20 mouse cellular contexts compared by ENCODE assay signal in the genomic region with DNA sequence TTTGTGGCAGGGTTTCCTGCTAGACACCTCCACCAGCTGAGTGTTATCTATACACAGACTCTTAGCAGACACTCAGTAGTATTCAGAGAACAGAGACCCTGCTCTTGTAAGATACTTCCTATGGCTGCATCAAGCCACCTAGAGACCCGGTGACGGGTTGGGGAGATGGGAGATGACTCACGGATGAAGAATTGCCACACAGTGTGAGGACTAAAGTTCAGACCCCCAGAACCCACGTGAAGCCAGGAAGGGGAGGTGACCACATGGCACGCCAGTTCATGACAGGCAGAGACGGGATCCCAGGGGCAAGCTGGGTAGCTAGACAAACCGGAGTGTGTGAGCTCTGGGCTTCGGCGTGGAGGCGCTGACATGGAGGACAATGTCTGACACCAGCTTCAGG. TPM values are rescaled to one million over a fixed set of nuclear protein-coding genes. Genes with fewer than 3 reads are reported as not detected.
DNase-seq lines count a peak whose midpoint lies in the region; ATAC-seq and TF ChIP-seq lines count a peak whose summit lies in the region.
"Had no signal": no experiment of that assay in that cellular context is flagged by ENCODE, and none has a peak within 500 bp of the region (broad histone marks: within the 10 kb centered on the region; RNA-seq: fewer than 3 reads in every experiment).

No protein-coding gene starts in this region.

- WGBS in heart, embryonic 13.5 days: 42% methylated on average over 10 of the region's 10 CpGs
- WGBS in bone marrow, adult 2 months: 53% methylated on average over 10 of the region's 10 CpGs
- 47% methylated on average over 10 of the region's 10 CpGs for WGBS in liver, embryonic 16.5 days (ENCODE audit: insufficient replicate concordance)

- TF ChIP-seq POLR2A in bone marrow, adult 2 months (IDR thresholded peaks at IDR 0.05; ENCODE audit: borderline replicate concordance, control insufficient read depth, low read depth, low read length): no peak

- H3K27ac ChIP-seq in heart, embryonic 13.5 days (replicated peaks): no peak overlapping the region
- H3K27ac ChIP-seq in bone marrow, adult 2 months (ENCODE audit: control insufficient read depth, insufficient read depth, low read depth, low read length, poor library complexity): peak overlapping the region; percentile 13
- peak overlapping the region; percentile 24; the same call in 1 of the 2 replicates for H3K27ac ChIP-seq in liver, embryonic 16.5 days (ENCODE audit: low read length)
- H3K27ac ChIP-seq: embryonic facial prominence, embryonic 12.5 days; forebrain, embryonic 13.5 days; limb, embryonic 12.5 days; midbrain, embryonic 12.5 days had no signal

- H3K36me3 ChIP-seq in heart, embryonic 13.5 days: no peaks in the 10 kb centered on the region
- H3K36me3 ChIP-seq in liver, embryonic 16.5 days (ENCODE audit: control insufficient read depth, insufficient read depth): no peaks in the 10 kb centered on the region
- H3K36me3 ChIP-seq: embryonic facial prominence, embryonic 12.5 days; limb, embryonic 12.5 days; midbrain, embryonic 12.5 days had no signal

- peak overlapping the region; percentile 5; the same call in 1 of the 2 replicates for H3K9ac ChIP-seq in heart, embryonic 13.5 days
- H3K9ac ChIP-seq in liver, embryonic 16.5 days (ENCODE audit: low read depth, low read length): no peak overlapping the region
- H3K9ac ChIP-seq: embryonic facial prominence, embryonic 12.5 days; forebrain, embryonic 13.5 days; limb, embryonic 12.5 days; midbrain, embryonic 12.5 days had no signal

- no peak for DNase-seq in heart, postnatal 10 days
- peak; percentile 59 for DNase-seq in 416B (ENCODE audit: low read depth)
- no peak for DNase-seq in layer of hippocampus, postnatal 10 days (ENCODE audit: low spot score in 2 of 2)
- no peak for DNase-seq in ovary, postnatal 36 days (ENCODE audit: low spot score)
- DNase-seq in right cerebral cortex, adult 18-20 months: no peak
- DNase-seq: adrenal gland, adult 2 months; cerebellum, postnatal 14 days; kidney, adult 11 months; kidney, postnatal 36 days; right cerebral cortex, postnatal 4 days; thymus, postnatal 14 days had no signal

- 0 out of 2 replicates have a peak overlapping the region, but pooled peaks have one; percentile 1 for H3K4me2 ChIP-seq in heart, embryonic 13.5 days
- no peak overlapping the region for H3K4me2 ChIP-seq in liver, embryonic 16.5 days (ENCODE audit: low read depth, low read length)
- H3K4me2 ChIP-seq: embryonic facial prominence, embryonic 12.5 days; forebrain, embryonic 13.5 days; limb, embryonic 12.5 days; midbrain, embryonic 12.5 days had no signal

- no peaks in the 10 kb centered on the region for H3K27me3 ChIP-seq in heart, embryonic 13.5 days (replicated peaks)
- no peaks in the 10 kb centered on the region for H3K27me3 ChIP-seq in liver, embryonic 16.5 days (ENCODE audit: control insufficient read depth, insufficient read depth, low read depth, low read length)
- H3K27me3 ChIP-seq: CH12.LX; embryonic facial prominence, embryonic 12.5 days; forebrain, embryonic 13.5 days; limb, embryonic 12.5 days; midbrain, embryonic 12.5 days had no signal

- ATAC-seq in heart, embryonic 13.5 days (ENCODE audit: extremely low read depth, insufficient number of reproducible peaks, low FRiP score, low TSS enrichment): no peak
- ATAC-seq in liver, embryonic 16.5 days (ENCODE audit: low read depth): peak; percentile 47
- ATAC-seq: forebrain, embryonic 13.5 days; lung, postnatal 0 days had no signal

- intact Hi-C loops in heart, postnatal 10 days (cut with DNase I): no loop called here

- H3K4me1 ChIP-seq in heart, embryonic 13.5 days: peaks cover 37% of the 10 kb centered on the region
- peaks cover 3% of the 10 kb centered on the region; the same call in 1 of the 2 replicates for H3K4me1 ChIP-seq in bone marrow, adult 2 months (ENCODE audit: control insufficient read depth, insufficient read depth, low read length)
- H3K4me1 ChIP-seq in liver, embryonic 16.5 days (ENCODE audit: control insufficient read depth, low read depth, low read length): peaks cover 15% of the 10 kb centered on the region

- H3K9me3 ChIP-seq in heart, embryonic 13.5 days: no peaks in the 10 kb centered on the region
- no peaks in the 10 kb centered on the region for H3K9me3 ChIP-seq in liver, embryonic 16.5 days (replicated peaks; ENCODE audit: control insufficient read depth, low read length)
- H3K9me3 ChIP-seq: embryonic facial prominence, embryonic 12.5 days; forebrain, embryonic 13.5 days; limb, embryonic 12.5 days; midbrain, embryonic 12.5 days had no signal

- H3K4me3 ChIP-seq in heart, embryonic 13.5 days: no peak overlapping the region
- no peak overlapping the region for H3K4me3 ChIP-seq in bone marrow, adult 2 months (replicated peaks; ENCODE audit: control insufficient read depth, low read depth, low read length)
- H3K4me3 ChIP-seq in liver, embryonic 16.5 days (ENCODE audit: low read depth, low read length): no peak overlapping the region
- H3K4me3 ChIP-seq: embryonic facial prominence, embryonic 12.5 days; forebrain, embryonic 13.5 days; limb, embryonic 12.5 days; midbrain, embryonic 12.5 days had no signal

- TF ChIP-seq CTCF in bone marrow, adult 2 months (IDR thresholded peaks at IDR 0.05; ENCODE audit: control insufficient read depth, insufficient read depth, low read length): no peak

RNA-seq across cellular contexts. Expression of a gene that starts 8.7 kb away (rescaled TPM):
- polyA plus RNA-seq in heart, embryonic 13.5 days (2015; fragmentation: Nextera tagmentation; extraction: Ambion mirVana): 13.5 and 14.8 TPM in 2 replicates
- total RNA-seq in heart, postnatal 10 days (2021): 10 to 100 TPM; 40.0 to 40.9 TPM
- polyA plus RNA-seq in bone marrow, adult 2 months (2011; ENCODE audit: insufficient read depth, insufficient read length, low replicate concordance, missing spikeins): 12.3 and 14.6 TPM in 2 replicates
- polyA plus RNA-seq in liver, embryonic 16.5 days (2015; fragmentation: Nextera tagmentation; extraction: Ambion mirVana): 6.0 and 6.4 TPM in 2 replicates
- total RNA-seq in layer of hippocampus, postnatal 10 days (2021): 10 to 100 TPM; 84.6 to 89.3 TPM

RNA-seq across cellular contexts. Expression of a gene that starts 53.3 kb away (rescaled TPM):
- 1.4 and 1.5 TPM in 2 replicates for polyA plus RNA-seq in heart, embryonic 13.5 days (2015; fragmentation: Nextera tagmentation; extraction: Ambion mirVana)
- total RNA-seq in heart, postnatal 10 days (2021): 1 to 10 TPM; 4.6 TPM
- polyA plus RNA-seq in bone marrow, adult 2 months (2011; ENCODE audit: insufficient read depth, insufficient read length, low replicate concordance, missing spikeins): not detected in 2 replicates
- polyA plus RNA-seq in liver, embryonic 16.5 days (2015; fragmentation: Nextera tagmentation; extraction: Ambion mirVana): 0.11 TPM in 1 of 2 replicates, not detected in the other
- 10 to 100 TPM; 29.3 to 31.8 TPM for total RNA-seq in layer of hippocampus, postnatal 10 days (2021)
- total RNA-seq: CH12.LX had no signal

RNA-seq across cellular contexts. Expression of a gene that starts 57.5 kb away (rescaled TPM):
- 210 and 263 TPM in 2 replicates for polyA plus RNA-seq in heart, embryonic 13.5 days (2015; fragmentation: Nextera tagmentation; extraction: Ambion mirVana)
- 10 to 100 TPM; 27.2 to 36.1 TPM for total RNA-seq in heart, postnatal 10 days (2021)
- polyA plus RNA-seq in bone marrow, adult 2 months (2011; ENCODE audit: insufficient read depth, insufficient read length, low replicate concordance, missing spikeins): 1,851 and 4,351 TPM in 2 replicates
- polyA plus RNA-seq in liver, embryonic 16.5 days (2015; fragmentation: Nextera tagmentation; extraction: Ambion mirVana): 96.9 and 142 TPM in 2 replicates
- 10 to 100 TPM in 1 of 2 experiments, 1 to 10 TPM in 1; 5.7 to 13.2 TPM for total RNA-seq in layer of hippocampus, postnatal 10 days (2021)
